ENCODE assay signal across 10 mouse cellular contexts in the genomic region with DNA sequence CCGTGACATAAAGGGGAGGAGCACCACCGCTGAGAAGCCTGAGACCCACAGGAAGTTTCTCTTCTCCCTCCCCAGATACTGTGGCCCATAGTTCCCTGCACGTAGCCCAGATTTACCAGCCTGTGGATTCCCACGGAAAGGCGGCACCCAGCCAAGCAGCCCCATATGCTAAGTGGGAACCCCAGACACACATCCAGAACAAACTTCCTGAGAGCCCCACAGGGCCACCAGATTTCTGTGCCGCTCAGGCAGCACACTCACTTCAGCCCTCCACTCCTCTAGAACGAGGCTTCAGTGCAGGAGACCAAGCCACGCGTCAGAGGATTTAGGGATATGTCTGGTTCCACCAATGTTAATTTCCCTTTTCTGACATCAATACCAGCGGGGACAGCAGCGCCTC.
DNase-seq lines count a peak whose midpoint lies in the region; ATAC-seq and TF ChIP-seq lines count a peak whose summit lies in the region.
"Had no signal": no experiment of that assay in that cellular context is flagged by ENCODE, and none has a peak within 500 bp of the region (broad histone marks: within the 10 kb centered on the region; RNA-seq: fewer than 3 reads in every experiment).

No protein-coding gene starts in this region.

- peaks cover 19% of the 10 kb centered on the region for H3K4me1 ChIP-seq in heart, embryonic 11.5 days (ENCODE audit: control insufficient read depth, insufficient read depth, low read length)
- no peaks in the 10 kb centered on the region for H3K4me1 ChIP-seq in liver, postnatal 0 days (ENCODE audit: insufficient read depth)
- H3K4me1 ChIP-seq in liver, embryonic 12.5 days, result peaks cover 16% of the 10 kb centered on the region; the same call in 1 of the 2 replicates
- H3K4me1 ChIP-seq in neural tube, embryonic 13.5 days (replicated peaks), result peaks cover 33% of the 10 kb centered on the region; the same call in 1 of the 2 replicates

- H3K4me2 ChIP-seq in heart, embryonic 11.5 days, result peak overlapping the region; percentile 2
- H3K4me2 ChIP-seq in liver, postnatal 0 days (ENCODE audit: low read depth, low read length), result 0 out of 2 replicates have a peak overlapping the region, but pooled peaks have one; percentile 6
- H3K4me2 ChIP-seq in liver, embryonic 12.5 days, result no peak overlapping the region
- no peak overlapping the region for H3K4me2 ChIP-seq in neural tube, embryonic 13.5 days

- H3K36me3 ChIP-seq in heart, embryonic 11.5 days (ENCODE audit: control insufficient read depth, insufficient read depth, low read length), result no peaks in the 10 kb centered on the region
- no peaks in the 10 kb centered on the region for H3K36me3 ChIP-seq in liver, postnatal 0 days (replicated peaks; ENCODE audit: insufficient read depth, low read length)
- no peaks in the 10 kb centered on the region for H3K36me3 ChIP-seq in liver, embryonic 12.5 days
- H3K36me3 ChIP-seq in neural tube, embryonic 13.5 days, result no peaks in the 10 kb centered on the region

- no peak for TF ChIP-seq CTCF in liver, postnatal 0 days (IDR thresholded peaks at IDR 0.05; ENCODE audit: low read depth)

- no peaks in the 10 kb centered on the region for H3K9me3 ChIP-seq in heart, embryonic 11.5 days (replicated peaks; ENCODE audit: control insufficient read depth, low read length)
- H3K9me3 ChIP-seq in liver, postnatal 0 days (ENCODE audit: low read length), result no peaks in the 10 kb centered on the region
- H3K9me3 ChIP-seq in liver, embryonic 12.5 days (replicated peaks), result no peaks in the 10 kb centered on the region
- no peaks in the 10 kb centered on the region for H3K9me3 ChIP-seq in neural tube, embryonic 13.5 days

- WGBS in heart, embryonic 11.5 days (ENCODE audit: insufficient replicate concordance), result 39% methylated on average over 11 of the region's 11 CpGs
- 54% methylated on average over 11 of the region's 11 CpGs for WGBS in liver, postnatal 0 days (ENCODE audit: insufficient replicate concordance)
- 44% methylated on average over 11 of the region's 11 CpGs for WGBS in liver, embryonic 12.5 days (ENCODE audit: insufficient replicate concordance)
- 53% methylated on average over 11 of the region's 11 CpGs for WGBS in neural tube, embryonic 13.5 days

- H3K27me3 ChIP-seq in heart, embryonic 11.5 days (ENCODE audit: control insufficient read depth, insufficient read depth, low read length), result no peaks in the 10 kb centered on the region
- H3K27me3 ChIP-seq in liver, postnatal 0 days (ENCODE audit: insufficient read depth, low read length), result no peaks in the 10 kb centered on the region
- no peaks in the 10 kb centered on the region for H3K27me3 ChIP-seq in liver, embryonic 12.5 days (replicated peaks)
- H3K27me3 ChIP-seq in neural tube, embryonic 13.5 days, result no peaks in the 10 kb centered on the region

- no peak for TF ChIP-seq EP300 in liver, postnatal 0 days (IDR thresholded peaks at IDR 0.05; ENCODE audit: low read depth)

- no peak overlapping the region for H3K27ac ChIP-seq in heart, embryonic 11.5 days (ENCODE audit: low read depth, low read length)
- H3K27ac ChIP-seq in liver, postnatal 0 days (ENCODE audit: low read depth), result no peak overlapping the region
- H3K27ac ChIP-seq in liver, embryonic 12.5 days, result no peak overlapping the region
- peak overlapping the region; percentile 46; the same call in 1 of the 2 replicates for H3K27ac ChIP-seq in neural tube, embryonic 13.5 days (replicated peaks)
- H3K27ac ChIP-seq: macrophage had no signal

- no peak overlapping the region for H3K9ac ChIP-seq in heart, embryonic 11.5 days (ENCODE audit: low read depth, low read length)
- no peak overlapping the region for H3K9ac ChIP-seq in liver, postnatal 0 days (replicated peaks)
- H3K9ac ChIP-seq in liver, embryonic 12.5 days, result no peak overlapping the region
- H3K9ac ChIP-seq in neural tube, embryonic 13.5 days, result no peak overlapping the region

- 0 out of 2 replicates have a peak, but pooled peaks have one; percentile 16 for ATAC-seq in heart, embryonic 11.5 days (replicated peaks; ENCODE audit: insufficient number of reproducible peaks, low FRiP score, low TSS enrichment)
- no peak for ATAC-seq in liver, postnatal 0 days
- no peak for ATAC-seq in liver, embryonic 12.5 days
- no peak for ATAC-seq in neural tube, embryonic 13.5 days (ENCODE audit: low read depth)
- no peak for ATAC-seq in monocyte, adult 5-6 weeks (replicated peaks; ENCODE audit: insufficient number of reproducible peaks, low FRiP score, low TSS enrichment, poor library complexity, severe bottlenecking)

- DNase-seq in heart, adult 9 months (ENCODE audit: low spot score in 2 of 2), result no peak
- no peak for DNase-seq in liver, postnatal 0 days
- peak; percentile 56 to 63 for DNase-seq in cerebellum, postnatal 10 days
- DNase-seq in kidney, postnatal 10 days, result no peak
- DNase-seq: gastrocnemius, postnatal 10 days had no signal

- no peak overlapping the region for H3K4me3 ChIP-seq in heart, embryonic 11.5 days (ENCODE audit: low read depth, low read length)
- H3K4me3 ChIP-seq in liver, postnatal 0 days (ENCODE audit: low read depth, low read length), result no peak overlapping the region
- no peak overlapping the region for H3K4me3 ChIP-seq in liver, embryonic 12.5 days
- H3K4me3 ChIP-seq in neural tube, embryonic 13.5 days, result no peak overlapping the region

Comparison
In these comparisons a context has a peak if more than half of its experiments do, and no peak if none do; other contexts are left out.
1. H3K4me2 ChIP-seq: peak in heart, embryonic 11.5 days (single experiment) and liver, postnatal 0 days (single experiment); none in liver, embryonic 12.5 days (single experiment) and neural tube, embryonic 13.5 days (single experiment).
2. DNase-seq: peak in cerebellum, postnatal 10 days (2 of 2); none in heart, adult 9 months (0 of 2), liver, postnatal 0 days (single experiment) and kidney, postnatal 10 days (single experiment).